Mouse (Mus musculus) gastrocnemius, postnatal 25 days (tissue): ENCODE measurements at regions not wholly inside any gene's neighbourhood (a gene's known extent, or its start where the extent isn't known, plus 50 kb on each side); places are given as distances from the start of the nearest gene placed in this dataset.

Experiments
- DNase-seq: peaks from one replicate; pipeline ENCODE4 v3.0.0; 2022

DNA sequence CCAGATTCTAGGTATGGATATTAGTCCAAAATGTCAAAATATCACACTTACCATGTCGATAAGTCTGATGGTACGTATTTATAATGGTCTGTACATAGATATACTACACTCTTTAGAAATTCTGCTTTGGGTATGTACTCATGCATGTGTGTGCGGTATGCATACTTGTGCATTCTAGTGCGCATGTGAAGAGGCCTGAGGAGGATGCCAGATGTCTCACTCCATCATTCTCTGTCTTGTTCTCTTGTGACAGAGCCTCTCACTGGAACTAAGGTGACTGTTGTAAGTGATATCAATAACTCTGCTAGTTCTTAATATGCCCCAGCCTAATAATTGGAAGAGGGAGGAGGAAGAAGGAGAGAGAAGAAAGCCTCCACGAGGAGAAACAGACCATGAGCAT is 52.5 kb upstream of the Pkn2 start:
- DNase-seq, result no peak

DNA sequence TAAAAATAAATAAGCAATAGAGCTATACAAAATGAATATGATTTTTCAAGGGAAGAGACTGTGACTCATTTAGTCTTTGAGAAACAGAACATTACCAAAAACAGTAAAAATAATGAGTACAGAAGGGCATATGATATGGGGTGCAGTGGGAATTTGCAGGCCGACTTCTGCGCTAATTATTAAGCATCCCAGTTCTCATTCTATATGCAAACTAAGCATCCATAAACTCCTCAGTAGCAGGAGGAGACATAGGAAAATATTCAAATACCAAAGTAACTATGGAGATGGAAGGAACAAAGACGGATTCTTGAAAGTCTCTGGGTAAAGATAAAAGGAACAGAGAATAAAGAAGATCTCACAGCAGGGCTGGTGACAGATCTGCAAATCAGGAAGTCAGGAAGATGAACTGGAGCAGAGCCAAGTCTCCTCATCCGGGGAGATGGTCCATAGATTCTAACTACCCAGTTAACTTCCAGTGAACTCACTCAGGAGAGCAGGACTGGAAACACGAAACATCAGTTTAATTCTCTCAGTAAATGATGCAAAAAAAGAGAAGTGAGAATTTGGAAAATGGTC is 52.0 kb upstream of the Pkn2 start:
- no peak for DNase-seq
